Mouse (Mus musculus) hindbrain, embryonic 12.5 days (tissue): ENCODE data around the gene Ethe1. TPM values are rescaled to one million over a fixed set of nuclear protein-coding genes. Genes with fewer than 3 reads are reported as not detected.
A peak's percentile ranks its signal among the peaks of the same experiment; 100 is the strongest.

Experiments
- ATAC-seq: fragments of 200-750 bp; cut with Nextera tagmentation; 2 replicates; pipeline ENCODE4 v1.8.0; 2017; ENCODE audit warnings: moderate TSS enrichment; ENCODE audit not compliant: low FRiP score
- H3K27ac ChIP-seq: fragments of 300-500 bp; sonication (generic); 2 replicates; pipeline ENCODE4 v1.5.1; 2016; ENCODE audit warnings: mild to moderate bottlenecking
- H3K27me3 ChIP-seq: fragments of 300-500 bp; sonication (generic); 2 replicates; pipeline ENCODE4 v1.6.1; 2016; ENCODE audit warnings: mild to moderate bottlenecking
- H3K36me3 ChIP-seq: fragments of 300-500 bp; sonication (generic); 2 replicates; pipeline ENCODE4 v1.6.1; 2016; ENCODE audit warnings: mild to moderate bottlenecking
- H3K4me1 ChIP-seq: fragments of 300-500 bp; sonication (generic); 2 replicates; pipeline ENCODE4 v1.6.1; 2016
- H3K4me2 ChIP-seq: fragments of 300-500 bp; sonication (generic); replicated peaks from 2 replicates; pipeline ENCODE4 v1.6.1; 2016; ENCODE audit warnings: mild to moderate bottlenecking
- H3K4me3 ChIP-seq: fragments of 300-500 bp; sonication (generic); 2 replicates; pipeline ENCODE4 v1.5.1; 2016; ENCODE audit warnings: mild to moderate bottlenecking
- H3K9ac ChIP-seq: fragments of 300-500 bp; sonication (generic); 2 replicates; pipeline ENCODE4 v1.6.1; 2016; ENCODE audit warnings: mild to moderate bottlenecking, moderate library complexity
- H3K9me3 ChIP-seq: fragments of 300-500 bp; sonication (generic); replicated peaks from 2 replicates; pipeline ENCODE4 v1.6.1; 2016; ENCODE audit warnings: mild to moderate bottlenecking
- WGBS: fragments of 180-500 bp; shearing (Covaris S2); methylation state at CpG from one replicate; pipeline ENCODE4 v1.1.7; 2016; 5-methylcytosine and 5-hydroxymethylcytosine counted together
- polyA plus RNA-seq: library from polyadenylated mRNA; unstranded; fragments of >200 nt; fragmentation: Nextera tagmentation; extraction: Ambion mirVana; gene quantifications from 2 replicates; pipeline ENCODE4 v1.2.1, GENCODE M21; 2016

Gene Ethe1
- polyA plus RNA-seq, 1 experiment from 2014 or later: 15.4 TPM

DNA sequence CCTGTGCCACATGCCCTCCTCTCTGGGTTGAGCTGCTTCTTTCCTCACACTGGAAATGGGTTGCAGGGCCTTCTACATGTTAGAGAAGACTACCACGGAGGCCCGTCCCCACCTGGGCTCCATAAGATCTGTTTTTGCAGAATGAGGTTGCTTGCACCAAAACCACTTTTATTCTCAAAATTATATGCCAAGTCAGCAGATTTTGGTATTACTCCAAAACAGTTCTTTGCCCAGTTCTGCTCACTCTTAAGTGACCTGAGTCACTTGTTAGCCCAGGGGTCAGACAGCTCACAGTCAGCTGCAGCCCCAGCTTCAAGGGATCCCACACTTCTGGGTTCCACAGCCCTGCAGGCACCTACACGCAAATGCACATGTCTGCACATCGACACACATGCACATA is 25.9 kb upstream of the Ethe1 start:
- peaks cover 53% of the 10 kb centered on the region for H3K36me3 ChIP-seq
- 91% methylated on average over 4 of the region's 4 CpGs for WGBS
- H3K9ac ChIP-seq: no peak overlapping the region
- no peak overlapping the region for H3K4me2 ChIP-seq
- H3K4me1 ChIP-seq: no peaks in the 10 kb centered on the region
- H3K4me3 ChIP-seq: no peak overlapping the region
- no peaks in the 10 kb centered on the region for H3K27me3 ChIP-seq
- no peak overlapping the region for H3K27ac ChIP-seq
- no peaks in the 10 kb centered on the region for H3K9me3 ChIP-seq
- ATAC-seq: no peak

DNA sequence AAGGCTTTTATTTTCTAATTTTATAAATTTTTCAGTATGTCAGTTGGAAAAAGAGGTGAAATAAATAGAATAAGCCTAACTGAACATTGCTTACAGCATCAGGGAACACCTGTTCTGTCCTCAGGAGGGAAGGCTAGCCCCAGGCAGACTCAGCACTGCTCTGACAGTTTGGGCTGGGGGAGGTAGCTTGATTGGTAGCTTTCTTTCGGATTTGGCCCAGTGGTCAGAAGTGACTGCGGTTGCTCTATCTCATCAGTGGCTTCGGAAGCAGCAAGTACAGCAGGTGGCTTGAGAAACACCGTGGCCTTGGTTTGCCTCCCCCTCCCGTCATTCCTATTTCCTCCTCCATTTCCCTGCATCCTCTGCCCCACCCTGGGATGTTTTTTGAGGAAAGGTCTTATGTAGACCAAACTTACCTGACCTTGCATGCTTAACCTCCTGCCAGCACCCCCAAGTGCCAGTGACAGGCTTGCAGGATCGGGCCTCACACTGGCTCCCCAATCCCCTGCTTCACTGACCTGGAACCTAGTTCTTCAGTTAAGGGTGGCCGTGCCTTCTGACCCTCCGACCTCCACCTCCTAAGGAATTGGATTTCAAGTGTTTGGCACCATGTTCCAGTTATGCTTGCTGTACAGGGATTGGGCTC is 24.0 kb upstream of the Ethe1 start:
- H3K4me3 ChIP-seq: no peak overlapping the region
- H3K4me1 ChIP-seq: no peaks in the 10 kb centered on the region
- H3K4me2 ChIP-seq: no peak overlapping the region
- no peak overlapping the region for H3K27ac ChIP-seq
- H3K36me3 ChIP-seq: peaks cover 68% of the 10 kb centered on the region
- no peak overlapping the region for H3K9ac ChIP-seq
- no peak for ATAC-seq
- 93% methylated on average over 8 of the region's 8 CpGs for WGBS
- no peaks in the 10 kb centered on the region for H3K9me3 ChIP-seq
- no peaks in the 10 kb centered on the region for H3K27me3 ChIP-seq

- Histone ChIP-seq H3K9ac (no peak overlapping the region), H3K9me3 (no peaks in the 10 kb centered on the region), H3K36me3 (peaks cover 73% of the 10 kb centered on the region), H3K27me3 (no peaks in the 10 kb centered on the region), H3K4me1 (no peaks in the 10 kb centered on the region), H3K27ac (no peak overlapping the region), H3K4me3 (no peak overlapping the region), H3K4me2 (no peak overlapping the region)
- WGBS: 83% methylated on average over 4 of the region's 4 CpGs
- ATAC-seq: no peak; the same call in 1 of the 2 replicates
These were observed 23.5 kb upstream of the Ethe1 start for GRCm38 (mm10) chr7:24563837-24564206.

DNA sequence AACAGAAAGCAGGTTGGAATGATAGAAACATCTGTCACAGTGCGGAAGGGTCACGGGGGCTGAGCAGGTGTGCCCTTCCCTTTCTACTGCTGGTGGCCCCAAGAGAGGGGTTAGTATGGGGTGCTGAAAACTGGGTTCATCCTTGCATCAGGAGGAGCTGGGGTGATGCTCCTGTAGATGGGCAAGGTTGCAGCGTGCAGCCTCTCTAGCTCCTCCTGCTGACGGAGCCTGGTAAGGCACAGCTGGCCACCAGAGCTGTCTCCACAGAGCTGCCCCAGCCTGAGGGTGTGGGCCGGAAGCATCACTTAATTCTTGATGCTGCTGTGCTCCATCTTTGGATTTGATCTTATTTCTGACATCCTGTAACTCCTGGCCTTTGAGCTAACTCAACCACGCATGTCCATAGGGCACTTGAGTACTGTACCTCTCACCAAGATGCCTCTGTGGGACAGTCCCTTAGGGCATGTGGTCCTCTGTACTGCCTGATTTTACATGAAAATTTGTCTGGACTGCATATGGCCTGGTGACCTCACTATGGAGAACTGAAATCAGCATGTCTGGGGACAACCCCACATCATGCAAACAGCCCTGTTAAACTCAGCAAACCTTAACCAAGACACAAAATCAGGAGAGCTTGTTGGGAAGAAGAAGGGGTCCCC is 22.6 kb upstream of the Ethe1 start:
- H3K9ac ChIP-seq: no peak overlapping the region
- H3K36me3 ChIP-seq: peaks cover 68% of the 10 kb centered on the region
- WGBS: 64% methylated on average over 6 of the region's 6 CpGs
- no peak overlapping the region for H3K27ac ChIP-seq
- peak; percentile 42; the same call in 1 of the 2 replicates for ATAC-seq
- no peak overlapping the region for H3K4me2 ChIP-seq
- H3K4me1 ChIP-seq: no peaks in the 10 kb centered on the region
- no peaks in the 10 kb centered on the region for H3K27me3 ChIP-seq
- H3K4me3 ChIP-seq: no peak overlapping the region
- H3K9me3 ChIP-seq: no peaks in the 10 kb centered on the region

DNA sequence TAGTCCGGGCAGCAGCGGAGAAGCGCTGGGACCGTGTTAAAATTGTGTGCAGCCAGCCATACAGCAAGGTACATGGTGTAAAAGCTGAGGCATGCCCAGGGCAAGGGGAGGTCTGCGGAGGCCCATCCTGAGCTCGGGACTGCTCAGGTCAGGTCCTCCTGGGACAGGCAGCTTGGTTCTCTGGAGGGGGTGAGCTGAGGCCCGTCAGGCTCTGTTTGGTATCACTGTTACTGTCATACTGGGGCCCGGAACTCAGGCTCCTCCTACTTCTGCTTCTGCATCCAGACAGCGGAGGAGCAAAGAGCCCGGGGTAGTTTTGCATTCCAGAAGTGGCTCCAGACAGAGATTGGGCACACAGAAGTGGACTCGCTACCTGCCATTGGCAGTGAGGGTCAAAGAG is 21.7 kb upstream of the Ethe1 start:
- WGBS: 94% methylated on average over 11 of the region's 11 CpGs
- no peak for ATAC-seq
- no peaks in the 10 kb centered on the region for H3K27me3 ChIP-seq
- H3K36me3 ChIP-seq: peaks cover 68% of the 10 kb centered on the region
- no peaks in the 10 kb centered on the region for H3K9me3 ChIP-seq
- H3K27ac ChIP-seq: no peak overlapping the region
- H3K4me2 ChIP-seq: no peak overlapping the region
- H3K4me3 ChIP-seq: no peak overlapping the region
- H3K9ac ChIP-seq: no peak overlapping the region
- no peaks in the 10 kb centered on the region for H3K4me1 ChIP-seq

DNA sequence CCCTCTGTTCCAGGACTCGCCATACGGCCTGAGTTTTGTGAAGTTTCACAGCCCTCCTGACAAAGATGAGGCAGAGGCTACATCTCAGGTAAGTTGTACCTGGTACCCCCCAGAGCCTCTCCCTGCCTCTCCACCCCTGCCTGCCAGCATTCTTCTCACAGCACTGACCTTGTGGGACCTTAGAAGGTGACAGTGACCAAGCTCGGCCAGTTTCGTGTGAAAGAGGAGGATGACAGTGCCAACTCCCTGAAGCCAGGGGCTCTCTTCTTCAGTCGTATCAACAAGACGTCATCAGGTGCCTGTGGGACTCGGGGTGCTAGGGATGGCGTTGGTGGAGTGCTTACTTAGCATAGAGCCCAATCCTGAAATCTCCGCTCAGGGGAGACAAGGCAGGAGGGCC is 21.1 kb upstream of the Ethe1 start:
- Histone ChIP-seq H3K27ac (no peak overlapping the region), H3K4me1 (no peaks in the 10 kb centered on the region), H3K4me2 (no peak overlapping the region), H3K9ac (no peak overlapping the region), H3K27me3 (no peaks in the 10 kb centered on the region), H3K4me3 (no peak overlapping the region), H3K36me3 (peaks cover 67% of the 10 kb centered on the region), H3K9me3 (no peaks in the 10 kb centered on the region)
- 95% methylated on average over 9 of the region's 9 CpGs for WGBS
- no peak for ATAC-seq

GRCm38 (mm10) chr7:24568512-24568911 is 18.8 kb upstream of the Ethe1 start:
- Histone ChIP-seq H3K36me3 (peaks cover 66% of the 10 kb centered on the region), H3K9ac (no peak overlapping the region), H3K27ac (no peak overlapping the region), H3K4me1 (no peaks in the 10 kb centered on the region), H3K4me3 (no peak overlapping the region), H3K4me2 (no peak overlapping the region), H3K9me3 (no peaks in the 10 kb centered on the region), H3K27me3 (no peaks in the 10 kb centered on the region)
- 94% methylated on average over 4 of the region's 4 CpGs for WGBS
- ATAC-seq: no peak

- no peak for ATAC-seq
- peaks cover 57% of the 10 kb centered on the region for H3K36me3 ChIP-seq
These were observed 16.3 kb upstream of the Ethe1 start for GRCm38 (mm10) chr7:24571071-24571470.

GRCm38 (mm10) chr7:24572455-24572854 is 14.9 kb upstream of the Ethe1 start:
- H3K27me3 ChIP-seq: no peaks in the 10 kb centered on the region
- H3K4me1 ChIP-seq: no peaks in the 10 kb centered on the region
- no peaks in the 10 kb centered on the region for H3K9me3 ChIP-seq
- H3K27ac ChIP-seq: no peak overlapping the region
- H3K4me3 ChIP-seq: no peak overlapping the region
- no peak overlapping the region for H3K9ac ChIP-seq
- 53% methylated on average over 5 of the region's 5 CpGs for WGBS
- no peak for ATAC-seq
- peaks cover 43% of the 10 kb centered on the region for H3K36me3 ChIP-seq
- no peak overlapping the region for H3K4me2 ChIP-seq

More at GRCm38 (mm10) chr7:24571071-24571470, 16.3 kb upstream of the Ethe1 start:
- Histone ChIP-seq H3K9ac (no peak overlapping the region), H3K27me3 (no peaks in the 10 kb centered on the region), H3K27ac (no peak overlapping the region), H3K4me1 (no peaks in the 10 kb centered on the region), H3K9me3 (no peaks in the 10 kb centered on the region), H3K4me3 (no peak overlapping the region), H3K4me2 (no peak overlapping the region)
- 84% methylated on average over 4 of the region's 4 CpGs for WGBS

DNA sequence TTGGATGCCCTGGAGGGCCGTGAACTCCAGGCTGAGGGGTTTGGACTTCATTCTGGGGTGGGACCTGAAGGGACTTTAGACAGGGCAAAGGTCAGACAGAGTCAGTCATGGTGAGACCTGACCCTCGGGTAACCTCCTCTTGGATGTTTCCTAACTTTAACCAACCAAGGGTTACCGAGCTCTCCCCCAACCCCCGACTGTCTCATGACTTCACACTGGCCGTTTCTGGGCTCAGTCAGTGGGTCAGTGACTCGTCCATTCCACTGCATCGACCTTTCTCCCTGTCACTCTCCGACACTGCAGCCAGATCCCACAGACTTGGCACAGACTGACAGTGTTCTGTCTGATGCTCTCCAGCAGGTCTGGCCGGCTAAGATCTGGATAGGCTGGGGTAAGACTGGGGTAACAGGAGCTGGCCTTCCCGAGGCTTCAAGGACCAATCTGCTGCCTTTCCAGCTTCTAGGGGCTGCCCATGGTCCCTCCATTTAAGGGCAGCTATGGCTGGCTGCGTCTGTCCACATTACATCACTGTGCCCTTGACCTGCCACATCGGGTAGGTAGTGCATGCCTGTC is 13.0 kb upstream of the Ethe1 start:
- no peak overlapping the region for H3K4me2 ChIP-seq
- peaks cover 30% of the 10 kb centered on the region for H3K36me3 ChIP-seq
- no peaks in the 10 kb centered on the region for H3K27me3 ChIP-seq
- no peak overlapping the region for H3K27ac ChIP-seq
- no peak overlapping the region for H3K9ac ChIP-seq
- 61% methylated on average over 12 of the region's 12 CpGs for WGBS
- H3K4me3 ChIP-seq: no peak overlapping the region
- no peaks in the 10 kb centered on the region for H3K4me1 ChIP-seq
- H3K9me3 ChIP-seq: no peaks in the 10 kb centered on the region
- no peak for ATAC-seq

GRCm38 (mm10) chr7:24577811-24578210 is 9.5 kb upstream of the Ethe1 start:
- H3K4me1 ChIP-seq: no peaks in the 10 kb centered on the region
- WGBS: 93% methylated on average over 10 of the region's 10 CpGs
- ATAC-seq: no peak
- no peak overlapping the region for H3K4me3 ChIP-seq
- H3K9me3 ChIP-seq: no peaks in the 10 kb centered on the region
- no peak overlapping the region for H3K27ac ChIP-seq
- no peak overlapping the region for H3K9ac ChIP-seq
- peaks cover 6% of the 10 kb centered on the region; the same call in 1 of the 2 replicates for H3K36me3 ChIP-seq
- no peak overlapping the region for H3K4me2 ChIP-seq
- no peaks in the 10 kb centered on the region for H3K27me3 ChIP-seq

- ATAC-seq: no peak
- H3K27ac ChIP-seq: no peak overlapping the region
- 90% methylated on average over 6 of the region's 6 CpGs for WGBS
These were observed 2.5 kb upstream of the Ethe1 start for GRCm38 (mm10) chr7:24584876-24585275.

More at GRCm38 (mm10) chr7:24584876-24585275, 2.5 kb upstream of the Ethe1 start:
- Histone ChIP-seq H3K4me1 (peaks cover 11% of the 10 kb centered on the region; the same call in 1 of the 2 replicates), H3K4me2 (no peak overlapping the region), H3K9me3 (no peaks in the 10 kb centered on the region), H3K9ac (no peak overlapping the region), H3K36me3 (no peaks in the 10 kb centered on the region), H3K4me3 (no peak overlapping the region), H3K27me3 (peaks cover 32% of the 10 kb centered on the region)
